Mouse (Mus musculus) olfactory bulb, adult 2 months (tissue): Measurements from ENCODE around the gene Acads.

Experiments
- CTCF ChIP-seq: fragments of 200-500 bp; IDR thresholded peaks from 2 replicates; pipeline ENCODE4 v1.5.1; 2012; ENCODE audit warnings: low read depth, mild to moderate bottlenecking, low read length, moderate library complexity; ENCODE audit not compliant: insufficient read depth
- POLR2A ChIP-seq: fragments of 200-500 bp; IDR thresholded peaks from 2 replicates; pipeline ENCODE4 v1.6.1; 2012; ENCODE audit warnings: mild to moderate bottlenecking, low read depth, low read length, moderate library complexity; ENCODE audit not compliant: insufficient read depth

DNA sequence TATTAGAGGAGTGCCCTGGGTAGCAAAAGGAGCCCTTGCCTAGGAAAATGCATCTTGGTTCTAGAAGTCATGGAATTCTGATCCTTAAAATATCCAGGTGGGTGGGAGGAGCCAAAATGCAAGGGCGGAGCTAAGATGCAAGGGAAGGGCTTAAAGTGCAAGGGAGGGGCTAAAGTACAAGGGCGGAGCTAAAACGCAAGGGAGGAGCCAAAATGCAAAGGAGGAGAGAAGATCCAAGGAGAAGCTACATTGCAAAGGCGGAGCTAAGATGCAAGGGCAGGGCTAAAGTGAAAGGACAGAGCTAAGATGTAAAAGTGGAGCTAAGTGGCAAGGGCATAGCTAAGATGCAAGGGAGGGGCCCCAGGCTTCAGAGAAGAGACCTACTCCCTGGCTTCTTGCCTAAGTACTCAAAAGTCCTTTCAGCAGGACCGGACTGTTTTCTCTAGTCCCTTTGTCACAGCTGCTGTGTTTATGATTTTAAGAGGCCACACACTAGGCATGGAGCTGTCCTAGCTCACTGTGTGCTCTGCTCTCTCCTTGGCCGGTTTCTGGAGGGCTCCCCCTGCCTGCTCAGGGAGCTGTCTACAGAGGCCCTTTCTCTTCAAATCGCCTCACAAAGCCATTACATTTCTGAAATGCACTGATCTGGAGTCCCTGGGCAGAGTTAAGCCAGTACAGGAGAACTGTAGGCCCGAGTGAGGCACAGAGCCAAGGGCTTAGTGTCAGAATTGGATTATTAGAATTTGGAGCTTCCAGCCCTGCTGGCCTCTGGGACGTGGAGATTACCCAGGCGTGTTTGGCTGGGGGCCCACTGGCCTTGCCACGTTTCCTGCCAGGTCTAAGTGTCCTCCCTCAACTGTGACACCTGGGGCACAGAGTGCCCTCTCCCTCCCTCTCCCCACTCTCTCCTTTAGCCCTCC lies 47.0 kb upstream of the Acads start:
- TF ChIP-seq CTCF (no peak), POLR2A (no peak)
